ENCODE assay signal across 36 mouse cellular contexts in the genomic region with DNA sequence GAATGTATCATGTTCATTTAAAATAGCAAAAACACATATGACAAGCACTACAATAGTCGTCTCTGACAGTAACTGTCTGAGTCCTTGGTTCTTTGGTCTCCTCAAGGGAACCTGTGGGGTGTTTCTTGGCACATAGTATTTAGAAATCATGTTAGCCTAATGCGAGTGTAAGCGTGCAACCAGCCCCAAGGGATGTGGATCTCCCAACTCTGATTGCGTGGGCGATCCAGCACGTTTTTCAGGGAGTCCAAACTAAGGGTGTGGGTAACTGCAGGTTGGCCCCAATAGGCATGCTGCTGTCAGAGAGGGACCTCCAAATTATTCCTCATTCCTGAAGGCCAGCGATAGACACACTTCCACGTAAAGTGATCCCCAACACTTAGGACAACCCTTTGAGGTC. TPM values are rescaled to one million over a fixed set of nuclear protein-coding genes. Genes with fewer than 3 reads are reported as not detected.
"Had no signal": no experiment of that assay in that cellular context is flagged by ENCODE, and none has a peak within 500 bp of the region (broad histone marks: within the 10 kb centered on the region; RNA-seq: fewer than 3 reads in every experiment).

No protein-coding gene starts in this region.

- H3K9me3 ChIP-seq: limb, embryonic 10.5 days; limb, embryonic 12.5 days; limb, embryonic 13.5 days; limb, embryonic 15.5 days; liver, embryonic 12.5 days; liver, embryonic 13.5 days; liver, embryonic 15.5 days; lung, embryonic 15.5 days; midbrain, embryonic 10.5 days; midbrain, embryonic 12.5 days; midbrain, embryonic 13.5 days; midbrain, embryonic 15.5 days; neural tube, embryonic 12.5 days had no signal

- H3K27me3 ChIP-seq: limb, embryonic 12.5 days; limb, embryonic 13.5 days; limb, embryonic 15.5 days; liver, embryonic 13.5 days; lung, embryonic 15.5 days; midbrain, embryonic 15.5 days; neural tube, embryonic 12.5 days had no signal

- H3K9ac ChIP-seq: limb, embryonic 12.5 days; limb, embryonic 13.5 days; limb, embryonic 15.5 days; liver, embryonic 12.5 days; liver, embryonic 13.5 days; liver, embryonic 14.5 days; liver, embryonic 15.5 days; liver, postnatal 0 days; lung, embryonic 14.5 days; lung, embryonic 15.5 days; midbrain, embryonic 12.5 days; midbrain, embryonic 13.5 days; midbrain, embryonic 15.5 days; neural tube, embryonic 12.5 days had no signal

- H3K4me3 ChIP-seq: limb, embryonic 10.5 days; limb, embryonic 12.5 days; limb, embryonic 13.5 days; limb, embryonic 15.5 days; liver, embryonic 12.5 days; liver, embryonic 13.5 days; liver, embryonic 15.5 days; lung, embryonic 15.5 days; megakaryocyte, embryonic 14.5 days; midbrain, embryonic 10.5 days; midbrain, embryonic 12.5 days; midbrain, embryonic 13.5 days; midbrain, embryonic 15.5 days; myocyte; neural tube, embryonic 12.5 days had no signal

- H3K4me2 ChIP-seq: limb, embryonic 12.5 days; limb, embryonic 13.5 days; limb, embryonic 15.5 days; liver, embryonic 11.5 days; liver, embryonic 12.5 days; liver, embryonic 13.5 days; liver, embryonic 15.5 days; lung, embryonic 14.5 days; lung, embryonic 15.5 days; midbrain, embryonic 11.5 days; midbrain, embryonic 12.5 days; midbrain, embryonic 13.5 days; midbrain, embryonic 15.5 days; neural tube, embryonic 12.5 days had no signal

- ATAC-seq: liver, embryonic 12.5 days; liver, postnatal 0 days; lung, postnatal 0 days; midbrain, embryonic 13.5 days; midbrain, embryonic 15.5 days; midbrain, embryonic 16.5 days had no signal

- H3K36me3 ChIP-seq: limb, embryonic 10.5 days; limb, embryonic 12.5 days; limb, embryonic 13.5 days; limb, embryonic 15.5 days; liver, embryonic 12.5 days; liver, embryonic 13.5 days; liver, embryonic 15.5 days; lung, embryonic 15.5 days; midbrain, embryonic 10.5 days; midbrain, embryonic 12.5 days; midbrain, embryonic 13.5 days; midbrain, embryonic 15.5 days; neural tube, embryonic 12.5 days had no signal

- H3K27ac ChIP-seq: limb, embryonic 10.5 days; limb, embryonic 12.5 days; limb, embryonic 13.5 days; limb, embryonic 15.5 days; liver, embryonic 12.5 days; liver, embryonic 13.5 days; liver, embryonic 14.5 days; liver, embryonic 15.5 days; lung, embryonic 15.5 days; macrophage; midbrain, embryonic 10.5 days; midbrain, embryonic 12.5 days; midbrain, embryonic 13.5 days; midbrain, embryonic 15.5 days; neural tube, embryonic 12.5 days had no signal

- DNase-seq: left cerebral cortex, postnatal 4 days; liver; liver, embryonic 13.5 days; liver, postnatal 0 days; lung, adult 18-20 months; lung, adult 2 months; lung, embryonic 14.5 days; lung, postnatal 10 days; lung, postnatal 14 days; lung, postnatal 36 days; lung, postnatal 4 days had no signal

RNA-seq across cellular contexts. Expression of gene Prss48, which starts 33.3 kb away (rescaled TPM):
- polyA plus RNA-seq: limb, embryonic 10.5 days; limb, embryonic 12.5 days; limb, embryonic 13.5 days; limb, embryonic 14.5 days; limb, embryonic 15.5 days; liver, adult 2 months; liver, embryonic 12.5 days; liver, embryonic 13.5 days; liver, embryonic 14.5 days; liver, embryonic 15.5 days; liver, embryonic 16.5 days; liver, postnatal 0 days; lung, adult 2 months; lung, embryonic 15.5 days; lung, postnatal 0 days; macrophage; midbrain, embryonic 10.5 days; midbrain, embryonic 11.5 days; midbrain, embryonic 12.5 days; midbrain, embryonic 13.5 days; midbrain, embryonic 15.5 days; midbrain, embryonic 16.5 days; midbrain, postnatal 0 days; myocyte; neural tube, embryonic 11.5 days; neural tube, embryonic 12.5 days had no signal
